Mouse (Mus musculus): ENCODE measurements around the gene Ap4m1.

The Ap4m1 gene

DNA sequence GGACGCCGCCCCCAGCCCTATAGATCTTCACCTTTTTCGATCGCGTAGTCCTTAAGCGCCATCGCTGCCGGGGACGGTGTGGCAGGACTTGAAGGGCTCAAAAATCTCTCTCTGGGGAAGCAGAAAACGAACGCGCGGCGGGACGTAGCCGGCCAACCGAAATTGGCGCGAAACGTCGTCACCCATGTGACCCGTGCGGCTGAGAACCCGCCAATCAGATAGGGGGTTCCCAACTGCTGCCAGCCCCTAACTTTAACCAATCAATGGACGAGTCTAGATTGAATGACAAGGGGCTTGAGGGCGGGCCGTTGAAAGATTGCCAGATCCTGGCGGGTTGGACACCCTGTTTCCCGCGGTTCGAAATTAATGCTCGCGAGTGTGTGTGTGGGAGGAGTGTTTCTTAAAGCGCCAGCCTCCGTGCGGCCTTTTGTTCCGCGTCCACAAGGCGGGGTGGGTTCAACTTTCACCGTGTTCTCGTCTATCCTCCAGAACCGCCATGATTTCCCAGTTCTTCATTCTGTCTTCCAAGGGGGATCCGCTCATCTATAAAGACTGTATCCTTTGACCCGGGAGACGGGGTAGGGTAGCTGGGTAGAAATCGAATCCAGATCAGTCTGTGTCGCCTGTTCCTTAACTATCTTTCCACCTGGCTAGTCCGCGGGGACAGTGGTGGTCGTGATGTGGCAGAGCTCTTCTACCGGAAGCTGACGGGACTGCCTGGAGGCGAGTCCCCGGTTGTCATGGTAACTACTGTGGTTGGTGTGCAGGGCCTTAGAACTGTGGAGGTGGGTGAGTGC is at the start of gene Ap4m1, which contains the start of gene Mcm7:
Gene Ap4m1 (plus strand): TSS at position 308 of the 797 bp plus-strand sequence.
Gene Mcm7 (minus strand): TSS at position 728 of the 797 bp plus-strand sequence.
- DNase-seq (ENCODE audit: extremely low spot score, low spot score) = peak; percentile 89

- DNase-seq (ENCODE audit: extremely low spot score, low spot score) = no peak
Measured at GRCm38 (mm10) chr5:138132425-138133064, 39.3 kb upstream of the Ap4m1 start.

DNA sequence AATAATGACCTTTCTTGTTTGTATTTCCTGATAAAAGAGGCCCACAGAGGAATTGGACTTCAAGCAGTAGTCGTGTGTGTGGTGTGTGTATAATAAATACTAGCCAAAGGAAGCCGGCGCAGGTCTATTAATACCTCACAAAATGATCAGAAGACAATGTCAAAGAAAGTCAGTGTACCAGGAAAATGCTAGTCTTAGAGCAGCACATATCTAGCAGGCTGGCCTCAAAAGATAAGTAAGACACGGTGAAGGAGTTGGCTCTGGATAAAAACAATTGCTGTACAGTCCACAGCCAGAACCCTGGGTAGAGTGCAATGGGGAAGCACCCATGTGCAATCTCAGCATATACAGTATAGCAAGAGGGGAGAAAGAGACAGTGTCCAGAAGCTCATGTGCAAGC is 34.5 kb upstream of the Ap4m1 start:
- no peak for DNase-seq (ENCODE audit: extremely low spot score, low spot score)

DNA sequence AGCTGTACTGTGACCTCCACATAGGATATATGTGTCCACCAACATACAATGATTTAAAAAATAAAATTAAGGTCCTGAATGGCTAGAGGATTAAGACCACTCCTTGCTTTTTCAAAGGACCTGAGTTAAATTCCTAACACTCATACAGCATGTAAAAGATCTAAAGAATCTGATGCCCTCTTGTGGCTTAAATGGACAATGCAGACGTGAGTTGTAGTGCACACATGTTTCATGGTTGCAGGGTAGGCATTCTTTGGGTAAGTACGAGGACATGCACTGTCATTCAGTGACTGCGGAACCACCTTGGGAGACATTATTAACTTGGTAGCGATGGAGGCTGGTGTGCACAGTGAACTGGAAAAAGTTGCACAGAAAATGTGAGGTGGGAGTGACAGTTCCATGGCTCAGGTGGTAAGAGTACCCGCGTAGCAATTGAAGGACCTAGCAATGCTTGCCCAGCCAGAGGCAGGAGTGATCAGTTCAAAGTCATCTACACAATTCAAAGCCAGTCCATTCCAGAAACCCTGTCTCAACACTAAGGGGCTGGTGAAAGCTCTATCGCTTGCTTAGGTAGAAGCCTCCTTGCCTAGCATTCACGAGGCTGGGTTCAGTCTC is 33.8 kb upstream of the Ap4m1 start:
- no peak for DNase-seq (ENCODE audit: extremely low spot score, low spot score)

- no peak for DNase-seq (ENCODE audit: extremely low spot score, low spot score)
Measured at GRCm38 (mm10) chr5:138138585-138138984, 33.2 kb upstream of the Ap4m1 start.

- no peak for DNase-seq (ENCODE audit: extremely low spot score, low spot score)
Measured at GRCm38 (mm10) chr5:138154390-138154789, 17.4 kb upstream of the Ap4m1 start.

DNA sequence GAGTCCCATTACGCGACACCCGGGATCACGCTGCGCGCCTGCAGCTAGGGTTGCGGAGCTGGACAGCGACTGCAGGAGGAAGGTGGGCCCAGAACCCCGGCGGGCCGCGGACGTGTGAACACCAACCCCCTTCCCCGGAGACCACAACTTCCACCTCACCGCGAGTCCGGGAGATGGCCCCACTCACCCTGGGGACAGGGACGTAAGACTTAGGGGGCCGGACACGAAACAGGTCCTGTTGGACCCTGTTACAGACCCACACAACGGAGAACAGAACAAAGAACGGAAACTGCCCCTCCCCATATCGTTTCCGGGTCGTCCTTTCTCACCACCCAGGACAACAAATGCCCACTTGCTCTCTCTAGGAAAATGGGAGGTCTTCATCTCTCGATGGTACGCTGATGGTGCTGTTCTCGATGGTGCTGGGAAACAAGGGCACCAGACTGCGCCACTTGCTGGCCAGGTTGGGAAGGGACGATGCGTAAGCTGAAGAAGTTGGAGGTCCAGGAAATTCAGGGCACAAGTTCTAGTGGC is 16.3 kb upstream of the Ap4m1 start, which contains the start of gene Zfp113:
Gene Zfp113 (minus strand): TSS at position 302 of the 534 bp plus-strand sequence.
- peak; percentile 90 for DNase-seq (ENCODE audit: extremely low spot score, low spot score)

DNA sequence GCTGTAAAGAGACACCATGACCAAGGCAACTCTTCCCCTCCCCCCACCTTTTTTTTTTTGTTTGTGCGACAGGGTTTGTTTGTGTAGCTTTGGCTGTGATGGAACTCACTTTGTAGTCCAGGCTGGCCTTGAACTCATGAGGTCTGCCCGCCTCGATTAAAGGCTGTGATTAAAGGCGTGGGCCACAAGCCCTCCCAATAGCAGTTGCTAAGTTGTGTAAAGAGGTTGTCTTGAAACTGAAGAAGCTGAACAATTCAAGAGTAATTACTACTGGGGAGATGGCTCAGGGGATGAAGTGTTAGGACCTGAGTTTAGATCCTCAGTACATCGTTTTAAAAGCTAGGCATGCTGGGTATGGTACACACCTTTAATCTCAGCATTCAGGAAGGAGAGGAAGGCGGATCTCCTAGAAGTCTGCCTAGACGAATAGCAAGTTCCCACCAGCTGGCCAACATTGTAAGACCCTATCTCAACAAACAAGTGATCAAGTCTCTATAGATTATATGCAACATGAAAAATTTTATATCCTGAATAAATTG is 11.5 kb upstream of the Ap4m1 start:
- DNase-seq (ENCODE audit: extremely low spot score, low spot score) = no peak

DNA sequence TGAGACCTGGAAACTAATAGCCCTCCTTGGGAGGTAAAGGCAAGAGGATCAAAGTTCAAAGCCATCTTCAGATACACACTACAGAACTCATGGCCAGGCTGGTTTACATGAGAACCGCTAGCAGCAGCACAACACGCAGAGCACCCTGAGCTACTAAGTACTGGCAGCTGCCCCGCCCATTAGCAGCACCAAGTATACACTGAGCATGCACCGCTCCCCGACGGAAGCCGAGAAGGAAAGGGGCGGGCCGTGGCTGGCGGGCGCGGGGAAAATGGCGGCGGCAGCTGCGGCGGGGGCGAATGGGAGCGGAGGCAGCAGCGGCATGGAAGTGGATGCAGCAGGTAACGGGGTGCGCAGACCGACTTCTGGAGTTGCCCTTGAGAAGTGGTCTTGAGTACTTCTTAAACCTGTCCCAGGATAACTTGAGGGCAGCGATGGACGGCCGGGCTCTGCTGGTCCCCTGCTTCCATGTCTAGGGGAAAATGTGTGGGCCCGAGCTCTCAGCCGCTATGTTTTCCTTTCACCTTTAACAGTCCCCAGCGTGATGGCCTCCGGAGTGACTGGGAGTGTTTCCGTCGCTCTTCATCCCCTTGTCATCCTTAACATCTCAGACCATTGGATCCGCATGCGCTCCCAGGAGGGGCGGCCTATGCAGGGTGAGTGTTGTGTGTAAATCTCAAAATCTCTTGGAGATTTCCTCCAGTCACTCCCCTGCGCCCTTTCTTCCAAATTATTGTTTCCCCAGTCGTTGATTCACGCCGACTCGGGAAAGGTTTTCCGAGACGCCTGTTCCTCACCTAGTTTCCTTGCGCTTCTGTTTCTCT is 10.7 kb upstream of the Ap4m1 start, which contains the start of gene Cops6:
Gene Cops6 (plus strand): TSS at position 230 of the 824 bp plus-strand sequence.
- peak; percentile 97 for DNase-seq (ENCODE audit: extremely low spot score, low spot score)

- no peak for DNase-seq (ENCODE audit: extremely low spot score, low spot score)
Measured at GRCm38 (mm10) chr5:138163046-138163445, 8.8 kb upstream of the Ap4m1 start.

DNA sequence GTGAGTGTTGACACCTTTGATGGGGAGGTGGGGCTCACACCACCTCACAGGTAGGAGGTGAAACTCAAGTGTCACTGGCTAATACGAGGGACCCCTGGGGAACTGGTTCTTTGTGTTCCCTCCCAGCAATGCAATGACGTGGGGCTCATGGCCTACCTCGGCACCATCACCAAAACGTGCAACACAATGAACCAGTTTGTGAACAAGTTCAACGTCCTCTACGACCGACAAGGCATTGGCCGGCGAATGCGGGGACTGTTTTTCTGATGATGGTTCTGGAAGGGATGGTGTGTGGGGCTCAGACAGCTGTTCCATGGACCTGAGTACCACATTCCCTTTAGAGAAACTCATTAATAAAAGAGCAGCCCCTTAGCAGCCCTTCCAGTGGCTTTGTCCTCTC is 8.2 kb upstream of the Ap4m1 start:
- DNase-seq (ENCODE audit: extremely low spot score, low spot score) = no peak

GRCm38 (mm10) chr5:138165594-138165993 is 6.2 kb upstream of the Ap4m1 start:
- no peak for DNase-seq (ENCODE audit: extremely low spot score, low spot score)

GRCm38 (mm10) chr5:138170936-138171561 is 753 bp upstream of the Ap4m1 start:
- DNase-seq (ENCODE audit: extremely low spot score, low spot score) = peak; percentile 97

DNA sequence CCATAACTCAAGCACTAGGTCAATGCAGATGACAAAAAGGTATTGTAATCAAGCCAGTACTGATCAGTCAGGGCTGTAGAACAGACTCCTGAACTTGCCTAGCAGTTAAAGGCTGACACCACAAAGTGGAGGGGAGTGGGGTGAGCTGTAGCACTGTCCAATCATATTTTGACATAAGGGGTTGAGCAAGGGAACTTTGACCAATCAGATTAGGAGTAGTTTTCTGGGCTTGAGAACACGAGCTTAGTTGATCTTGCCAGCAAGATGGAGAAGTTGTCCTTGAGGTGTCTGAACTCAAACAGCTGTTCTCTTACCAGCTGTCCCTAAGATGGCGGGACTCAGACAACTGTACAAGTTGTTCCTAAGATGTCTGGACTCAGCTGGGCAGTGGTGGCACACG is 1.4 kb downstream of the Ap4m1 start:
- DNase-seq (ENCODE audit: extremely low spot score, low spot score) = no peak

DNA sequence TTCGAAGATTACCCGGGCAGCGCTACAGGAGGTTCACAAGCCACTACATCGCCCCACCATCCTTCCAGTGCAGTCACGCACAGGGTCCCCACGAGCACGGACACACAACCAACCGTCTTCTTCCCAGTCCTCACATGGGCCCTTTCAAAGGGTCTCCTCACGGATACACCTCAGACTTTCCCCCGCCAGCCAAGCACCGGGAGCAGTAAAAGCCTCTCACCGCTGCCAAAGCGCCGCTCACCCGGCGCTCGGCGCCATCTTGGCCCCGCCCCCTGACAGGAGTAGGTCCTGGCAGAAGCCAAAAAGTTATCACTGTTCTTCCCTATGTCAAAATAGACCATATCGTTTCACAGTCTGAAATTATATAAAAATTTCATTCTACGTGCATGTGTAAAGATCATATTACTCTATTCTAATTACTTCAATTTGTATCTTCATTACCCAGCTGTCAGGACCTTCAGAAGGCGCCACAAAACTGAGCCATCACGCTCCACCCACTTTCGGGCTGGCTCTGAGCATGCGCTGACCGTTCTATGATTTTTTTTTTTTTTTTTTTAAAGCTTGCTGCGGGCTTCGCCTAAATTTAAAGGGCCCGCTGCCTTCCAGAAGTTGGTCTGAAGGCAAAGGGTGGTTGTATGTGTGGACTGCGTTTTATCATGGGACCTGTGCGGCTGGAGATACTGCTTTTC is 15.3 kb downstream of the Ap4m1 start, which contains the start of the genes Taf6 and Cnpy4:
Gene Taf6 (minus strand): TSS at position 502 of the 689 bp plus-strand sequence.
Gene Cnpy4 (plus strand): TSS at position 536 of the 689 bp plus-strand sequence.
- DNase-seq (ENCODE audit: extremely low spot score, low spot score) = peak; percentile 78

DNA sequence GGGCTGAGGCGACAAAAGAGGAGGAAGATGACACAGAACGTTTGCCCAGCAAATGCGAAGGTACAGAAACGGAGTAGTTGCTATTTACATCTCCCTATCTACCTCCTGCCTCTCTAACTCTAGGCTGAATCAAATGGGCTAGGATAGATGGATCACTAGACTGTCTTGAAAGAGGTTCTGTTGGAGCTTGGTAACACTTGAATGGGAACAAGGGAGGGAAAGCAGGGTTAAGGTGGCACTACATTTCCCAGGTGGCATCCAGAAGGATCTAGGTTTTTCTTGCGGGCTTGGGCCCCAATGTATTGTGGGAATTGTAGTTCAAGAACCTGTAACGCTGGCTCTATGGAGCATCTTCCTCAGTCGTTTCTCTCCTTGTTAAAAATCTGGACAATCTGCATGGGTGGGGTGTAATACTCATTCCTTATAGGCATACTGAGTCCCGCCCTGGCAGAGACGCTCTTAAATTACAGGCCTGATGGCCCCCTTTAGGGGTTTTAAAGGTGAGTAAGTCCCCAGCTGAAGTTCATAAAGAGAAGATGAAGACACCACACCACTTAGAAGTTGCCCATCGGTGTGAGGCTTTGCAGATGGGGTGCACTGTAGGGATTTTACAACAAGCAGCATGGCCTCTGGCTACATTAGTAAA is 16.0 kb downstream of the Ap4m1 start:
- DNase-seq (ENCODE audit: extremely low spot score, low spot score) = peak; percentile 50

- DNase-seq (ENCODE audit: extremely low spot score, low spot score) = peak; percentile 81
Measured at GRCm38 (mm10) chr5:138193771-138194727, 22.2 kb downstream of the Ap4m1 start, which contains the start of gene Mblac1. Gene Mblac1 (plus strand): TSS chr5:138194314.

All from neural tube, embryonic 10.5 days (tissue).